Mouse (Mus musculus) stomach, postnatal 0 days (tissue): ENCODE data around the gene Nomo1.

ENCODE experiments used
- CTCF ChIP-seq: IDR thresholded peaks from 2 replicates; pipeline ENCODE4 v1.5.1; 2016; ENCODE audit warnings: antibody characterized with exemption, low read depth, mild to moderate bottlenecking, moderate library complexity
- EP300 ChIP-seq: optimal IDR thresholded peaks from 2 replicates; pipeline ENCODE3; 2016; ENCODE audit warnings: antibody characterized with exemption

GRCm38 (mm10) chr7:46077675-46078074 is 44.2 kb downstream of the Nomo1 start:
- TF ChIP-seq CTCF = no peak
- no peak for TF ChIP-seq EP300
